20 mouse cellular contexts compared by ENCODE assay signal in the genomic region with DNA sequence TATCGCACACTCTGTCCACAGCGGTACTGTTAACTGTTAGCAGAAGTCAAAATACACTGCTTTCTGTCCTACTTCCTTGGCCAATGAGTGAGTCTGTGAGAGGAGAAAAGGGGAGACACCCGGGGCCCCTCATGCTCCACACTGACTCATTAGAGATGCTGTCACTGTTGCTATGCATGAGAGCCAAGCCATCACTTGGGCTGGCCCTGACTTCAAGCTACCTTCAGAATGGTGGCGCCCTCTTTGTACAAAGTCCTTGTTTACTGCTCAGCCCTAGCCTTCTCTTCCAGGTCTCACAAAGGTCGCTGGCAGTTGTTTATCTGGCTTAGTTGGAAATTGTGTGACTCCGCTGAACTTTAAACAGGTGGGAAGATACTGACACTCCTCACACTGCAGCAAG.
DNase-seq lines count a peak whose midpoint lies in the region; ATAC-seq and TF ChIP-seq lines count a peak whose summit lies in the region.
"Had no signal": no experiment of that assay in that cellular context is flagged by ENCODE, and none has a peak within 500 bp of the region (broad histone marks: within the 10 kb centered on the region; RNA-seq: fewer than 3 reads in every experiment).

No protein-coding gene starts in this region.

- no peak for TF ChIP-seq EP300 in stomach, postnatal 0 days (optimal IDR thresholded peaks at IDR 0.05)

- no peak overlapping the region for H3K4me3 ChIP-seq in midbrain, embryonic 11.5 days (ENCODE audit: low read depth, low read length)
- no peak overlapping the region for H3K4me3 ChIP-seq in midbrain, embryonic 15.5 days
- no peak overlapping the region for H3K4me3 ChIP-seq in embryonic fibroblast, embryonic 13.5 days (ENCODE audit: insufficient read depth, low read length)
- no peak overlapping the region for H3K4me3 ChIP-seq in liver, embryonic 15.5 days (replicated peaks)
- no peak overlapping the region for H3K4me3 ChIP-seq in stomach, postnatal 0 days (ENCODE audit: low read depth, low read length)
- H3K4me3 ChIP-seq: embryonic facial prominence, embryonic 12.5 days; heart, embryonic 10.5 days; midbrain, embryonic 10.5 days had no signal

- DNase-seq in midbrain, embryonic 11.5 days (ENCODE audit: low spot score, missing footprints) = peak; percentile 60
- peak; percentile 69 for DNase-seq in stomach, postnatal 0 days (ENCODE audit: low spot score)
- no peak for DNase-seq in gastrocnemius, postnatal 10 days
- no peak for DNase-seq in frontal cortex, postnatal 10 days (ENCODE audit: low spot score in 2 of 2)
- DNase-seq in lung, postnatal 25 days (ENCODE audit: low spot score) = no peak
- DNase-seq: adrenal gland, adult 8-10 months; cerebellum, adult 11 months; heart, postnatal 14 days; kidney, adult 9 months; left cerebral cortex, postnatal 4 days; lung, adult 18-20 months; lung, postnatal 36 days had no signal

- no peak overlapping the region for H3K9ac ChIP-seq in midbrain, embryonic 11.5 days (ENCODE audit: low read length)
- H3K9ac ChIP-seq in midbrain, embryonic 15.5 days = no peak overlapping the region
- no peak overlapping the region for H3K9ac ChIP-seq in liver, embryonic 15.5 days
- no peak overlapping the region for H3K9ac ChIP-seq in stomach, postnatal 0 days (ENCODE audit: low read length)
- H3K9ac ChIP-seq: embryonic facial prominence, embryonic 12.5 days; hindbrain, embryonic 14.5 days had no signal

- H3K27ac ChIP-seq in midbrain, embryonic 11.5 days (ENCODE audit: low read depth, low read length) = no peak overlapping the region
- H3K27ac ChIP-seq in midbrain, embryonic 15.5 days = no peak overlapping the region
- peak overlapping the region; percentile 82 for H3K27ac ChIP-seq in embryonic fibroblast, embryonic 13.5 days (ENCODE audit: insufficient read depth, low read length)
- H3K27ac ChIP-seq in liver, embryonic 15.5 days (replicated peaks) = peak overlapping the region; percentile 59; the same call in 1 of the 2 replicates
- H3K27ac ChIP-seq in stomach, postnatal 0 days (replicated peaks) = peak overlapping the region; percentile 70
- H3K27ac ChIP-seq: embryonic facial prominence, embryonic 12.5 days; heart, embryonic 10.5 days; hindbrain, embryonic 14.5 days; midbrain, embryonic 10.5 days had no signal

- no peak for TF ChIP-seq CTCF in embryonic fibroblast, embryonic 13.5 days (IDR thresholded peaks at IDR 0.05; ENCODE audit: borderline replicate concordance, insufficient read depth, low read length)
- peak; percentile 15; the same call in 1 of the 2 replicates for TF ChIP-seq CTCF in stomach, postnatal 0 days (IDR thresholded peaks at IDR 0.05; ENCODE audit: low read depth)

- H3K4me1 ChIP-seq in midbrain, embryonic 11.5 days (ENCODE audit: control insufficient read depth, insufficient read depth, low read length) = peaks cover 4% of the 10 kb centered on the region; the same call in 1 of the 2 replicates
- H3K4me1 ChIP-seq in midbrain, embryonic 15.5 days = 0 out of 2 replicates have a peak, but pooled peaks cover 5% of the 10 kb centered on the region
- H3K4me1 ChIP-seq in embryonic fibroblast, embryonic 13.5 days (ENCODE audit: control insufficient read depth, insufficient read depth, low read length) = peaks cover 42% of the 10 kb centered on the region
- peaks cover 22% of the 10 kb centered on the region for H3K4me1 ChIP-seq in liver, embryonic 15.5 days (replicated peaks)
- H3K4me1 ChIP-seq in stomach, postnatal 0 days (replicated peaks; ENCODE audit: control insufficient read depth, insufficient read depth) = no peaks in the 10 kb centered on the region

- no peaks in the 10 kb centered on the region for H3K36me3 ChIP-seq in midbrain, embryonic 11.5 days (ENCODE audit: control insufficient read depth, insufficient read depth, low read length)
- no peaks in the 10 kb centered on the region for H3K36me3 ChIP-seq in midbrain, embryonic 15.5 days (replicated peaks)
- peaks cover 15% of the 10 kb centered on the region; the same call in 1 of the 2 replicates for H3K36me3 ChIP-seq in liver, embryonic 15.5 days (replicated peaks)
- H3K36me3 ChIP-seq in stomach, postnatal 0 days (ENCODE audit: control insufficient read depth, insufficient read depth, low read length) = no peaks in the 10 kb centered on the region
- H3K36me3 ChIP-seq: embryonic facial prominence, embryonic 12.5 days; midbrain, embryonic 10.5 days had no signal

- H3K9me3 ChIP-seq in midbrain, embryonic 11.5 days (ENCODE audit: control insufficient read depth, low read length) = no peaks in the 10 kb centered on the region
- H3K9me3 ChIP-seq in midbrain, embryonic 15.5 days = no peaks in the 10 kb centered on the region
- no peaks in the 10 kb centered on the region for H3K9me3 ChIP-seq in liver, embryonic 15.5 days (replicated peaks)
- no peaks in the 10 kb centered on the region for H3K9me3 ChIP-seq in stomach, postnatal 0 days (ENCODE audit: control insufficient read depth, low read length)
- H3K9me3 ChIP-seq: embryonic facial prominence, embryonic 12.5 days; G1E; heart, embryonic 10.5 days; midbrain, embryonic 10.5 days had no signal

- H3K27me3 ChIP-seq in midbrain, embryonic 11.5 days (ENCODE audit: control insufficient read depth, insufficient read depth, low read length) = no peaks in the 10 kb centered on the region
- no peaks in the 10 kb centered on the region for H3K27me3 ChIP-seq in midbrain, embryonic 15.5 days (replicated peaks)
- H3K27me3 ChIP-seq in liver, embryonic 15.5 days = no peaks in the 10 kb centered on the region
- H3K27me3 ChIP-seq in stomach, postnatal 0 days (ENCODE audit: control insufficient read depth, insufficient read depth, low read length) = no peaks in the 10 kb centered on the region
- H3K27me3 ChIP-seq: embryonic facial prominence, embryonic 12.5 days had no signal

- WGBS in midbrain, embryonic 11.5 days = 86% methylated on average over 6 of the region's 6 CpGs
- WGBS in midbrain, embryonic 15.5 days = 94% methylated on average over 6 of the region's 6 CpGs
- WGBS in liver, embryonic 15.5 days (ENCODE audit: insufficient replicate concordance) = 77% methylated on average over 6 of the region's 6 CpGs
- 67% methylated on average over 6 of the region's 6 CpGs for WGBS in stomach, postnatal 0 days

- no peak for ATAC-seq in midbrain, embryonic 11.5 days (ENCODE audit: low FRiP score)
- no peak for ATAC-seq in midbrain, embryonic 15.5 days (replicated peaks)
- peak; percentile 49 for ATAC-seq in liver, embryonic 15.5 days (ENCODE audit: insufficient read depth)
- peak; percentile 87 for ATAC-seq in stomach, postnatal 0 days (ENCODE audit: low FRiP score, low TSS enrichment)

- no peak overlapping the region for H3K4me2 ChIP-seq in midbrain, embryonic 11.5 days
- no peak overlapping the region for H3K4me2 ChIP-seq in midbrain, embryonic 15.5 days
- no peak overlapping the region for H3K4me2 ChIP-seq in liver, embryonic 15.5 days
- no peak overlapping the region for H3K4me2 ChIP-seq in stomach, postnatal 0 days (replicated peaks; ENCODE audit: low read depth)
- H3K4me2 ChIP-seq: embryonic facial prominence, embryonic 12.5 days; hindbrain, embryonic 14.5 days had no signal

- TF ChIP-seq POLR2A in embryonic fibroblast, embryonic 13.5 days (IDR thresholded peaks at IDR 0.05; ENCODE audit: low read depth, low read length) = no peak

Comparison
In these comparisons a context has a peak if more than half of its experiments do, and no peak if none do; other contexts are left out.
1. ATAC-seq: peak in liver, embryonic 15.5 days (single experiment) and stomach, postnatal 0 days (single experiment); none in midbrain, embryonic 11.5 days (single experiment) and midbrain, embryonic 15.5 days (single experiment).
2. DNase-seq: peak in midbrain, embryonic 11.5 days (single experiment) and stomach, postnatal 0 days (single experiment); none in gastrocnemius, postnatal 10 days (single experiment), frontal cortex, postnatal 10 days (0 of 2) and lung, postnatal 25 days (single experiment).
3. H3K27ac ChIP-seq: peak in embryonic fibroblast, embryonic 13.5 days (single experiment), liver, embryonic 15.5 days (single experiment) and stomach, postnatal 0 days (single experiment); none in midbrain, embryonic 11.5 days (single experiment) and midbrain, embryonic 15.5 days (single experiment).